Mouse (Mus musculus) regulatory T cell (primary cell): ENCODE data around the gene Igf2bp1.

ENCODE experiments used
- in situ Hi-C: fragments of 300-600 bp; cut with MboI, MseI; formaldehyde crosslinking; loops from one replicate; pipeline ENCODE4 v1.15.1; 2025; ENCODE audit warnings: high pct_unique_total_duplicates

Gene Igf2bp1

DNA sequence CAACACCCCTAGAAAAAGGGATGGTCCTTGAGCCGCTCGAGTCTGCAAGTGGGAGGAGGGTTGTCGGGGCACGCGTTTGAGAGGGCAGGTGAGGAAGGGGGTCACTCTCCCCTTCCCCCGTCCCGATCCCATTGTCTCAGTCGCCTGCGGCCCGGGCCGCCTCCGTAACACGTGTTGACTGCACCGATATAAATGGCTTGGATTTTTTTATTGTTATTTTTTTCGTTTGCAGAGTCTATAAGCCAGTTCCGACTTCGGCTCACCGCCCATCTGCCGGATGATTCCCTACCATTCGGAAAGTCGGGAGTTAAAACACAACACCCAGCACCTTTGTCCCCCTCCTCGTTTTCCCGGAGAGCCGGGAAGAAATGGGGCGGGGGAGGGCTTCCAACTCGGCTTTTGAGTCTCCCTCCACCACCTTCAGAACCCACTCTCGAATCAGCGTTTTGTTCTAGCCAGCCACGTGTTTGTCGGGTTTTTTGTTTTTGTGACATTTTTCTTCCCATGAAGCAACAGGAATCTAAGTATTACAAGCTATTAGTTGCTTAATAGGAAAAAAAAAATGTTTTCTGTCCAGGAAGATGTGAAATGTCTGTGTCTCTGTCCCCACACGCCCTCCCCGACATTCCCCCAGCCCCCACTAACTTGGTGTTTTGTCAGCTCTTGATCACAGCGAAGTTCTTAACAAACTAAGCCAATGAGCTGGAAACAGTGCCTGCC is 1.9 kb upstream of the Igf2bp1 start:
- in situ Hi-C loops = no loop called here

DNA sequence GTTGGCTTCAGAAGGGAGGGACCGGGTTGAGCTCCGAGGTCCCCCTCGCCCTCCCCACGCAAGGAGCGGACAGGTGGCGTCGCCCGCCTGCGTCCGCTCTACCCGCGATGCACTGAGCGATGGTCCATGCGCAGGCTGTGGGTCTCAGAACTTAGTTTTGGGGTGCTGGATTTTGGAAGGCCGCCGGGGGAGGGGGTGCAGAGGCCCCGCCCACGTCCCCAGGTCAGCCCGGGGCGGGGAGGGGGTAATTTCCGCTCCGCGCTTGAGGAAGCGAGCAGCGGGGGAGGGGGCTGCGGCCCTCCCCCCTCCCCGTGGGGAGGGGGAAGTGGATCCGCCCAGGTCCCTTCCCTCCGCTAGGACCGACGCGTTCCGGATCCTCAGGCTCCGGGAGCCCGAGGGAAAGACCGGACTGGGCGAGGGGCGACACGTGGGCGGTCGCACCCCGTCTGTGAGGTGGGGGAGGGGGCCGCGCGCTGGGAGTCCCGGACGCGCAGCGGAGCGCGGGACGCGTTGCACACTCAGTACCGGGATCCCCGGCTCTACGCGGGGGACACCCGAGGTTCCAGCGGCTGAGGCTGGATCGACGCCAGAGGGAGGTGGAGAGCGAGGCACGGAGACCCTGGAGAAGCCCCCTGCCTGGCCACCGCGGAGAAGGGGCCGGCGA is 1.2 kb upstream of the Igf2bp1 start:
- in situ Hi-C loops = no loop called here

DNA sequence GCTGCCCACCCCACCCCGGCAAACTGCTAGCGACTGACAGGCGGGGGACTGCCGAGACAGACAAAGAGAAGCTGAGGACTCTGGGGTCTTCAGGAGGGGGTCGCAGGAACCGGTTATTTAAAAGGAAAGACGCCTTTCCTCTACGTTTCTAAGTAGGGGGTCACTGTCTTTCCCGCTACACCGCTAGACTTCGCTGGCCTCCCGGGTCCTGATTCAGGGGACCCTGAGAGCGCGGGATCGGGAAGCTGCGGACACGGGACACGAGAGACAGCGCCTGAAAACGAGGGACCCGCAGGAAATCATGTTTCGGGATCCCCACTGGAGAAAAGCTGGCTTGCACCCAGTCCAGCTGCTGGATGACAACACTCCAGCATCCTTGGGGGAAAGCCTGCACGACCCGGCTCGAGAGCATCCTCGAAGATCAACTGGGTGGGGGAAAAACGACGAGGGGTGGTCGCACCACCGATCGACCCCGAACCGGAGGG is 669 bp upstream of the Igf2bp1 start:
- in situ Hi-C loops = no loop called here

DNA sequence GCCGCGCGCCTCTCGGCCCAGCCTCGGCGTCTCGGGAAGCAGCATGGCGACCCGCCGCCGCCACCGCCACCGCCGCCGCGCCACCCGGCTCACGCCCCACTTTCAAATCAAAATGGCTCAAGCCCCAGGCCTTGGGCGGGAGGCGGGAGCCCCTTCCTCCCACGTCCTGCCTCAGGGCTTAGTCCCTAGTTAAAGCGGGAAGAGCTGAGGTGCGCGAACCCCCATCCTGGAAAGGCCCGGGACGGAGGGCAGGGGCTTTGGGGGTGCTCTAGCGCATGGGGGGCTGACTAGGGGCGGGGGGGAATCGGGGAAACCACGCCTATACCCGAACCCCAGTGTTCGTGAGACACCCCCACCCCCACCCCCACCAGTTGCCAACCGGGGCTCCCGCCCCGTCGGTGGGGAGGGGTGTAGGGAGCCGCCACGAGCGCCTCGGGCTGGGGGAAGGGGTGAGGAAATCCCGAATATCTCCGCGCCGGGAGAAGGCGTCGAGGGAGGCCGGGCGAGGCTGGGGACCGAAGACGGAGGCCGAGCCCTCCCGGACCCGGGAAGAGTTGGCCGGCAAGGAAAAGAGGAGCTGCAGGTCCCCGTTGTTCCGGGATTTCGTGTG is 842 bp downstream of the Igf2bp1 start:
- in situ Hi-C loops = no loop called here

DNA sequence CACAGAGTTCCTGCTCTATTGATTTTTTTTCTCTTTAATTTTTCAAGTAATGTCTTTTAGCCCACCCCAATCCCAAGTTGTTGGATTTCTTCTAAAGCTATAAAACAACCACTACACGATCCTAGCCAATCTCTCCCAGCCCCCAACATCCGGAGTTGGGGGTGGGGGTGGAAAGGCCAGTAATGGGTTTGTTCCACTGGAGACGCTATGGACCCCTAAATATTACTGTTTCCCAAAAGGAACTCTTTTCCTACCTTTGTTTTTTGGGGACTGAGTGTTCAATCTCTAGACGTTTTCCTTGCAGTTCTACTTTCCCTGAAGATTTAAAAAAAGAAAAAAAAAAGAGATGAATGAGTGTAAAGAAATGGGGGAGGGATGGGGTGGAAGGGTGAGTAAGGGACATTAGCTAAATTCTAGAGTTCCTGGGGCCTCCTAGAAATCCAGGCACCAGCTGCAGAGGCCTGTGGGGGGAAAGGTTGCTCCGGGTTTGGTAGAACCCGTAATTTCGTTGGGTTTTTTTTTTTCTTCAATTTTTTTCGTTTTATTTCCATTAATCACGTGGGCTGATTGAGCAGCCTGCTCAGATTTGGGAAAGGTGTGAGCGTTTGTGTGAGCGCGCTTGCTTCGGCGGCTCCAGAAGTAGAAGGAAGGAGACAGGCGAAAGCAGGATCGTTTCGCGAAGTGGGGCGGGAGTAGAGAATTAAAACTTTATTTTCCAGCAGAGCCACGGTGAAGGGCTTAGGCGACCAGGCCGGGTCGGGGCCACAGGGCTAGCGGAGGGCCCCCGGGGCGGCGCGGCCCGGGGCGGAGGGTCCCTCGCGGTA is 1.6 kb downstream of the Igf2bp1 start:
- in situ Hi-C loops = no loop called here

DNA sequence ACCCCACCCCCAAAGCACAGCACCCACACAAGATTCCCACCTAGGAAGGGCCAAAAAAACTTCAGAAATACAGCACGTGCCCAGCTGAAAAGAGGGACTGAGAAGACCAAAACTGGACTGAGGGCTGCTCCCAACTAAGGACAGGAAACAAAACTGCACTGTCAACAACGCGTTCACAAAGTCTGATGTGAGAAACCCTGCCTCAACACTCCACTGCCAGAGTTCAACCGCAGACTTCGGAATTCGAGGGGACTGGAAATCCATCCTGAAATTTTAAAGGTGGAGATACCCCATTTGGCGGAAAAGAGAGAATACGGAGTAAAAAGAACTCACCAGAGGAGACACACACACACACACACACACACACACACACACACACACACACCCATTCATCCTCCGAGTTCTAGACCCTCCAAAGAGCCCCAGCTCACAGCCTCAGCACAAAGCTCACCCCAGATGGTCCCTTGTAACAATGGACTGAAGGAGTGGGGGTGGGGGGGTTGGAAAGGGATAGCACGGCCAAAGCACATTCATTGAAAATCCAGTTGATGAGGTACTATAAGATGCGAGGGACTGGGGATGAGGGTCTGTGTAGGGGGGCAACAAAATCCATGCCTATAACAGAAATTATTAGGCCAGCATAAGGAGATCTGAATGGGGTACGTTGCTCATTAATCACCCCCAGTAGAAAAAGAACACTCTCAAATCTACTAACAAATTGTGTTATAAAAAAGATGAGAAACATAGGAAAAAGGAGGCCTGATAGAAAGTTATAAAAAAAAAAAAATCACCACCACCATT is 2.4 kb downstream of the Igf2bp1 start:
- in situ Hi-C loops = no loop called here

DNA sequence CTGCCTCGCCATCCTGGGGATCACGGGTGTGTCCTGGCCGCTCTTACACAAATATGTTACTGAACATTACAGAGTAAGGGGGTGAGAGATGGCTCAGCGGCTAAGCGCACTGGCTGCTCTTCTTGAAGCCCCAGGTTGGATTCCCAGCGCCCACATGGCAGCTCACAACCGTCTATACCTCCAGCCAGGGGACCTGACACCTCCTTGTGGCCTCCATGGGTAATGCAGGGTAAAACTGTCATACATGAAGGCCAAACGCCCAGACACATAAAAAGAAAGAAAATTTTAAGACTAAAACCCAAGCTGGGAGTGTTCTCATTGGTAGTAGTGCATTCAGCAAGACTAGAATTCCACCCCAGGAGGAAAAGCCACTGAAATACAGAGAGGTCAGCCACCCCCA is 11.6 kb downstream of the Igf2bp1 start:
- in situ Hi-C loops = no loop called here

DNA sequence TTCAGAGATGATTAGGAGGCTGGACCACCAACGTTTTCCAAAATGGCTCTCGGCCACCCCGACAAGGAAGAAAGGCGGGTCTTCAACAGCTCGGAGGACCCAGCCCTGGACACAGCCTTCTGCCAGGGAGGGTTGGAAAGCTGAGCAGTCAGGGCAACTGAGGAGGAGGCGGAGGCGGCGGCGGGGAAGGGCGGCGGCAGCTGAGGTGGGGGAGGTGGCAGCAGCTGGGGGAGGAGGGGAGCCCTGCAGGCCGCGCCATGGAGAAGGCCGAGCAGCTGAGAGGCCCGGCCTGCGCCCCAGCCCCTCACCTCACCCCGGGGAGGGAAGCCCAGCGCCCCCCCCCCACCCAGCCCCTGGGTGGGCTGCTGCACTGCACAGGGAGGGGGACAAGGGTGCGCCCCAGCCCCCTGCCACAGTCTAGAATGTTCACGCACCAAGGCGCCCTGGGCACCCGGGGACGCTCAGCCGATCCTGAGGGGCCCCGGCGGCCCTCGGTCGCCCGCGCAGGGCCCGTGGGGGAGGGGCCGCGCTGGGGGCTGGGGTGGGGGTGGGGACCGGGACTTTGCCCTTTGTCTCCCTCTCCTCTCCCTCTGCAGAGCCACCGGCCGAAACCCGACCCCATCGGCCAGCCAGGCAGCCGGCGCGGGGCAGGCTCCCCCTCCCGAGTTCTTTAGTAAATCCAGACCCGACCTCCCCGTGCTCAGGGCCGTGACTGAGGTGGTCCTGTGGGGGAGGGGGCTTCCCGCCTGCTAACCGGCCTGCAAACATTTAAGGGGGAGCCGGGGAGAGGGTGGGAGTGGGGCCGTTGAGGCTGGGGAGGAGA is 14.6 kb downstream of the Igf2bp1 start:
- in situ Hi-C loops = no loop called here

DNA sequence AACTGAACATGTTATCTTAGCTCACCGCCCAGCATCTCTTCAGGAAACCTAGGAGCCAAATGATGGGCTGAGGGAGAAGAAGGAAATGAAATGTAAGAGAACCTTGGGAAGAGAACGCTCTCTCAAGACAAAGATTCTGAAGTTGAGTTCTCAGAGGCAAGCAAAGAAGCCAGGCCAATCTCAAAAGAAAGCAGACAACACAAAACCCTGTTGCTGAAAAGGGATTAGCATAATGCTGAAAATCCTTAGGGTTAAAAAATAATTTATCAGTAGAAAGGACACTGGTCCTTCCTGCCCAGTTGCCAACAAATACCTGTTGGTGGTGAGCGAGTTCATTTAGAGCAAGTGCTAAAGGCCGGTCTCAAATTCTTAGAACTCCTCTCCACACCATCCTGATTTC is 15.3 kb downstream of the Igf2bp1 start:
- in situ Hi-C loops = no loop called here

DNA sequence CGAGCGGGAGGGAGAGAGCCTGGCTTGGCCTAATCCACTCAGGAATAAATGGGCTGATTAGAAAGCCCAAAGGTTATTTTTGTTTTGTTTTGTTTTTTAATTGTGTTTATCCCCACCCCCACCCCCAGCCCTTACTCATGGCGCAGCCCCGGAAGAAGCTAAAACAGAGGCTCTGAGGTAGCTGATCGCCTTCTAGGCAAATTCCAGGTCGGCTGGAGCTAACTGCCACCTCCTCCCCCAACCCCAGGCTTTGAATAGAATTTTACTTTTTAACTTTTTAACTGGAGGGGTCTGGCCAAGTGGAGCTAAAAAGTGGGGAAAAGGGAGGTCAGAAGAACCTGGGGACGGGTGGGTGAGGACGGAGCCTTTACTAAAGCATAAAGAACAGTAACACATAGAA is 15.9 kb downstream of the Igf2bp1 start:
- in situ Hi-C loops = no loop called here

DNA sequence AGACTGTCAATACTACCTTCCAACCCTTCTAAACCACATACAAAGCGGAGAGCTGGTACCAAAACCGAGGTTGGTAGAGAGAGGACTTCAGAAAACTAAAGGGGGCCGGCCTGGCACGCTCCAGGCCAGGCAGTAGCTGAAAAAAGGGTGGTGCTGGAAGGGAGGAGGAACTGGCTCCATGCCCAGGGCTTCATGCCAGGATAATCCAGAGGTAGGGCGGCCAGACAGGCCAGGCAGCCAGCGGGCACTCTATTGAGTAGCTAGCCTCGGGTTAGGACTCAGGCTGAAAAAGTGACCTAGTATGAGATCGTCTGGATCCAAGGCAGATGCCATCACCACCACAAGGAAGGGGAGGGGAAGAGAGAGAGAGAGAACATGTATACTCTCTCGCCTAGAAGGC is 17.2 kb downstream of the Igf2bp1 start:
- in situ Hi-C loops = no loop called here

DNA sequence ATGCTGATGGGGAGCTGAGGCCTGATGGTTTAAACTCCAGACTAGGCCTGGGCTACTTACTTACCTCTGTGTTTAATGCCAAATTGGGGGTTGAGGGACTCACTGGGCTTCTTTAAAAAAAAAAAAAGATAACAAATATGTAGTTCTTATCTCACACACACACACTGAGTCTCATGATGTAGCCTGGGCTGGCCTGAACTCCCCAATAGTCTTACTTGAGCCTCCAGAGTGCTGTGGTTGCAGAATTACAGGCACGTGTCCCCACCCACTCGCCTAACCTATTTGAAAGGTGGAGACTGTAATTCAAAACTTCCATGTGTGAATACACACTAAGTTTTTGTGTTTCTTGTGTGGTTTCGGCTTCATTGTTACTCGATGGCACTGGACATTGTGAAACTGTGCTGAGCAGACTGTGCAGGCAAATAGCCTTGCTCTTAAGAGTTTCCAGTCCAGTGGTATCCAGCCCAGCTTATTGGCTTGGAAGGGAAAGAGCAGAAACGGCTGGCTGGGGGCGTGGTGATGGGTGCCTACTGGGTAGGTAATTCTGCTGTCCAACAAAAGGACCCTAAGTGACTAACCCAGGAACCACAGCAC is 17.8 kb downstream of the Igf2bp1 start:
- in situ Hi-C loops = no loop called here

DNA sequence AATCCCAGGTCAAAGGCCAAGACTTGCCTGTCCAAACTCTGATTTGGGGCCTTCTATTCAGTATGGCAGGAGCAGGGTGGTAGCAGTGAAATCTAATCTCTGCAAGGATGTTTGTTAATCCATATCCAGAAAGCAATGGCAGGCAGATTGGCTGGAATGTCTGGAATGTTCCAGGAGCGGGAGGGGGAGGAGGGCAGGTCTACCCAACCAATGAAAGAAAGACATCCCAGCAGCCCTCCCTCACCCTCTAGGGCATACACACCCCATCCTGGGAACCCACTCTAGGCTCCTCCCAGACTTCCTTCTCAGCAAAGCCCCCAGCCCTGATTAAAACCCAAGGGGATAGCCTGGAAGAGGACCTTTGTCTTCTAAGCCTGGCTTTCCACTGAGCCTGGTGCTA is 23.3 kb downstream of the Igf2bp1 start:
- in situ Hi-C loops = loop anchor here (5.0 kb wide), 1 partner anchor 160 kb away; the partner anchor contains the start of gene Phospho1

DNA sequence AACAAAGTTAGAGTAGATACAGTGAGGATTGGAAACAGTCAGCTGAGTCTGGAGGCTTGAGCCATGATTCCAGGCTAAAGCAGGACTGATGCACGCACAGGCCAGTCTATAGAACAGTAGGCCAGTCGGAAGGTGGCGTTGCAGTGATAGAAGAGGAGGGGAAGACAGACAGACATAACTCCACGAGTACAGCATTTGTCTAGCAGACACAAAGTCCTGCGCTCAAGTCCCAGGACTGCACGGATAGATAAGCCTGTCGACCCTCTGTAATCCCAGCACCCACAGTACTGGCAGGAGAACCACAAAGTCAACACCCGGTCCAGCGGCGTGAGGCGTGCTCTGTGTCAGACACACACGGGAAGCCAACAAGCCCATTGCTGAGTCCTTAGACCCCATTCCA is 23.9 kb downstream of the Igf2bp1 start:
- in situ Hi-C loops = loop anchor here (5.0 kb wide), 1 partner anchor 160 kb away; the partner anchor contains the start of gene Phospho1

DNA sequence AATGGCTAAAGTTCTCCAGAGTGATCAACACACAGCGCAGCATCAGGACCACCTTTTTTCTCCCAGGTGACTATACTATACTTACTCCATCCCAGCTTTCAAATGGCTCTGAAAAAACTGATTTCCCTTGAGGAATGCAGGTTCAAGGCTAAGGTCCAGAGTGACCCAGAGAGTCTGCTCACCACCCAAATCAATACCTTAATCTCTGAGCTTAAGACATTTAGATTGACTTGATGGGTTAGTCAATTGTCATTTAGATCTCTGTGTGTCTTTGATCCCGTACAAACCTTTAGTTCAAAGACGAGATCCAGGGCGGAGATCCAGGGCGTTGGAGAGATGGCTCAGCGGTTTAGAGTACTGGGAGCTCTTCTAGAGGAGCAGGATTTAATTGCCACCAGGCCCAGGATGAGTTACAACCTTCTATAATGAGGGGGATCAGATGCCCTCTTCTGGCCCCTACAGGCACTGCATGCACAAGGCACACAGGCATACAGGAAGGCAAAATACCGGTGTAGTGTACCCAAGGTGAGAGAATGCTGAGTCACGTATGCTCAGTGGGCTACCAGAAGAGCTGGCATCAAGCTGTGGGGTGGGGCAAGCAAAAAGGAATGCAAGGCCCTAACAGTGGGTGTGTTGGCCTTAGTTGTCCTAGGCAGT is 24.9 kb downstream of the Igf2bp1 start:
- in situ Hi-C loops = loop anchor here (5.0 kb wide), 1 partner anchor 159 kb away; the partner anchor contains the start of gene Phospho1

DNA sequence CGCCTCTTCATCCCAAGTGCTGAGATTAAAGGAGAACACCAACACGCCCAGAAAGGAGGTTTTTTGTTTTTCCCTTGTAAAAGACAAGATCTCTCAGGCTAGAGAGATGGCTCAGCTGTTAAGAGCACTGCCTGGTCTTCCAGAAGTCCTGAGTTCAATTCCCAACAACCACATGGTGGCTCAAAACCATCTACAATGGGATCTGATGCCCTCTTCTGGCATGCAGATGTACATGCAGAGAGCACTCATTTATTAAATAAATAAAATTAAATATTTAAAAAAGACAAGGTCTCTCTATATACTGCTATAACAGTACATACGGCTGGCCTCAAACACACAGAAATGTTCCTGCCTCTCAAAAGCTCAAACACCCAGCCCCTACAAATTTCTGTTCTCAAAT is 27.3 kb downstream of the Igf2bp1 start:
- in situ Hi-C loops = loop anchor here (5.0 kb wide), 1 partner anchor 96 kb away; no protein-coding TSS in a partner anchor

DNA sequence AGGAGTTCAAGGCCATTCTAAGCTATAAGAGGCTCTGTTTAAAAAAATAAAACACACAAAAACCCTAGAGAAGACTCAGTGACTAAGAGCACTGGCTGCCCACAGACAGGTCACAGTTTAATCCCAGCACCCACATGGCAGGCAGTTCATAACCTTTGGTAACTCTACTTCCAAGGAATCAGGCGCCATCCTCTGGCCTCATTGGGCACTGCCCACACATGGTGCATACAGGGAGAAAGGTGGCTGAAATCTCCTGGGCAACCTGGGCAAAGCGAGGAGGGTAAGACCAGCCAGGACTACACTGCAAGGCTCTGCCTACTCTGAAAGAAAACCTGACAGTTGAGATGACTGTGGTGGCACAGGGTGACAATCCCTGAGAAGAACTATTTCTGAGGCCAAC is 29.4 kb downstream of the Igf2bp1 start:
- in situ Hi-C loops = loop anchor here (5.0 kb wide), 1 partner anchor 94 kb away; no protein-coding TSS in a partner anchor

DNA sequence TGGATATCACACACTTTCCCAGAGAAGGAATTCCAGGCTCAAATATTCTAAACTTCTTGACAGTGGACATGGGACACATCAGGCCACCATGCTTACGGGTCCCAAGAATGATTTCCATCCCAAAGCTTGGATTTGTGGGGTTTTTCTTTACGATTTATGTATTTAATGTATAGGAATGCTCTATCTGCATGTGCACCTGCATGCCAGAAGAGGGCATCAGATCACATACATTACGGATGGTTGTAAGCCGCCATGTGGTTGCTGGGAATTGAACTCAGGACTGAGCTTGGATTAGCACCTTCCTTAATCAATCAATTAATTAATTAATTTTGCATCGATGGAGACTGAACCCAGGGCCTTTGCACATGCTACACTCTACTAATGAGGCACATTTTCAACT is 30.0 kb downstream of the Igf2bp1 start:
- in situ Hi-C loops = loop anchor here (5.0 kb wide), 1 partner anchor 93 kb away; no protein-coding TSS in a partner anchor

DNA sequence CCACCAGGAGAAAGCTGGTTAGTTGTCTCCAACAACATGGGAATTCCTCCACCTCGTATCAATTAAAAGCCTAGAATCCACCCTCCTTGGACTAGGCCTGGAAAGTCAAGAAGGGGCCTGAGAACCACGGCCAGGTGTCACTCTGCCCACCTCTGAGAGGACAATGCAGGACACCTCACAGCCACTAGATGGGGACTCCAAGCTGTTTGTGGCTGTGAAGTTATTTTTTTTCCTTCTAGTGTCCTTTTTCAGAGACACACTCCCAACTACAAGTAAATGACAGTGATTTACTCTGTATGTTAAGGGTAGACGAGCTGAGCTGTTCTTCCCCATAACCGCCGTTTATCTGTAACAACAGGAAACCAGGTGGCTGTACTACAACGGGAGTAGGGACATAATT is 32.6 kb downstream of the Igf2bp1 start:
- in situ Hi-C loops = no loop called here
